Mouse (Mus musculus): ENCODE results near the gene Vangl1.

GRCm38 (mm10) chr3:102182601-102183000 lies 21.9 kb downstream of the Vangl1 start:
- no peak for TF ChIP-seq CTCF (IDR thresholded peaks at IDR 0.05; ENCODE audit: low read depth)
- no peak for TF ChIP-seq EP300 (IDR thresholded peaks at IDR 0.05; ENCODE audit: low read depth)

Data from liver, embryonic 14.5 days (tissue).